Mouse (Mus musculus): Measurements from ENCODE around the gene Eps8l1. TPM values are rescaled to one million over a fixed set of nuclear protein-coding genes. Genes with fewer than 3 reads are reported as not detected.
"Not testable (repeated sequence)": the region's sequence is repeated elsewhere in the genome, so short reads cannot be mapped to it uniquely, and the experiment has no call there.

The Eps8l1 gene
- total RNA-seq, 2 experiments from 2014 or later = 5.3 to 5.4 TPM

GRCm38 (mm10) chr7:4513829-4514712, 53.6 kb downstream of the Eps8l1 start:
- no peak overlapping the region for H3K27ac ChIP-seq
- no peak overlapping the region for H3K4me3 ChIP-seq
- TF ChIP-seq CTCF (IDR thresholded peaks at IDR 0.05) = no peak
- DNase-seq (ENCODE audit: extremely low spot score in 1 of 2, low spot score in 2 of 2) = no peak
- intact Hi-C loops (cut with DNase I) = no loop called here

GRCm38 (mm10) chr7:4515853-4516252, 55.4 kb downstream of the Eps8l1 start:
- Histone ChIP-seq H3K27ac (no peak overlapping the region), H3K4me3 (no peak overlapping the region)
- no peak for TF ChIP-seq CTCF (IDR thresholded peaks at IDR 0.05)
- no peak for DNase-seq (ENCODE audit: extremely low spot score in 1 of 2, low spot score in 2 of 2)
- intact Hi-C loops (cut with DNase I) = no loop called here

- intact Hi-C loops (cut with DNase I) = no loop called here
- TF ChIP-seq CTCF (IDR thresholded peaks at IDR 0.05) = no peak
- H3K4me3 ChIP-seq = no peak within 1 kb of the TSS
- H3K27ac ChIP-seq = no peak within 1 kb of the TSS
- DNase-seq (ENCODE audit: extremely low spot score in 1 of 2, low spot score in 2 of 2) = no peak
Observed at GRCm38 (mm10) chr7:4516332-4517050, 56.0 kb downstream of the Eps8l1 start, which contains the start of gene Tnnt1. TSS of gene Tnnt1 (minus strand) at chr7:4516382.

GRCm38 (mm10) chr7:4518487-4518886, 58.0 kb downstream of the Eps8l1 start:
- no peak for TF ChIP-seq CTCF (IDR thresholded peaks at IDR 0.05)
- DNase-seq (ENCODE audit: extremely low spot score in 1 of 2, low spot score in 2 of 2) = no peak

GRCm38 (mm10) chr7:4521231-4522003, 60.9 kb downstream of the Eps8l1 start:
- intact Hi-C loops (cut with DNase I) = loop anchor here (5.0 kb wide), 1 partner anchor 89 kb away; no protein-coding TSS in a partner anchor
- H3K27ac ChIP-seq = no peak overlapping the region
- TF ChIP-seq CTCF (IDR thresholded peaks at IDR 0.05) = no peak
- peak overlapping the region; percentile 9; the same call in 1 of the 2 replicates for H3K4me3 ChIP-seq
- no peak for DNase-seq (ENCODE audit: extremely low spot score in 1 of 2, low spot score in 2 of 2)

More at GRCm38 (mm10) chr7:4518487-4518886, 58.0 kb downstream of the Eps8l1 start:
- H3K27ac ChIP-seq = no peak overlapping the region
- no peak overlapping the region for H3K4me3 ChIP-seq
- intact Hi-C loops (cut with DNase I) = no loop called here

- no peak for DNase-seq (ENCODE audit: extremely low spot score in 1 of 2, low spot score in 2 of 2)
- H3K27ac ChIP-seq = no peak overlapping the region
- intact Hi-C loops (cut with DNase I) = loop anchor here (5.0 kb wide), 1 partner anchor 90 kb away; no protein-coding TSS in a partner anchor
- H3K4me3 ChIP-seq = no peak overlapping the region
- no peak for TF ChIP-seq CTCF (IDR thresholded peaks at IDR 0.05)
Observed at GRCm38 (mm10) chr7:4522292-4522691, 61.8 kb downstream of the Eps8l1 start.

- DNase-seq (ENCODE audit: extremely low spot score in 1 of 2, low spot score in 2 of 2) = no peak
- H3K4me3 ChIP-seq = no peak overlapping the region
- intact Hi-C loops (cut with DNase I) = loop anchor here (5.0 kb wide), 1 partner anchor 91 kb away; no protein-coding TSS in a partner anchor
- TF ChIP-seq CTCF (IDR thresholded peaks at IDR 0.05) = no peak
- no peak overlapping the region for H3K27ac ChIP-seq
Observed at GRCm38 (mm10) chr7:4523205-4524130, 63.0 kb downstream of the Eps8l1 start.

- H3K4me3 ChIP-seq; H3K27ac ChIP-seq; DNase-seq (ENCODE audit: extremely low spot score in 1 of 2, low spot score in 2 of 2): not testable (repeated sequence)
- TF ChIP-seq CTCF (IDR thresholded peaks at IDR 0.05) = peak; percentile 60
- intact Hi-C loops (cut with DNase I) = loop anchor here (5.0 kb wide), 1 partner anchor 92 kb away; no protein-coding TSS in a partner anchor
Observed at GRCm38 (mm10) chr7:4524212-4524922, 63.9 kb downstream of the Eps8l1 start, which contains the start of gene Tnni3. TSS of gene Tnni3 (minus strand) at chr7:4524229.

GRCm38 (mm10) chr7:4526341-4527301, 66.1 kb downstream of the Eps8l1 start:
- DNase-seq (ENCODE audit: extremely low spot score in 1 of 2, low spot score in 2 of 2) = peak; percentile 73 to 75
- TF ChIP-seq CTCF (IDR thresholded peaks at IDR 0.05) = peak; percentile 68
- H3K4me3 ChIP-seq = peak overlapping the region; percentile 21; the same call in 1 of the 2 replicates
- intact Hi-C loops (cut with DNase I) = no loop called here
- H3K27ac ChIP-seq = no peak overlapping the region

All from left cerebral cortex, adult 2 months (tissue).